Mouse (Mus musculus): ENCODE measurements at regions not wholly inside any gene's neighbourhood (a gene's known extent, or its start where the extent isn't known, plus 50 kb on each side); places are given as distances from the start of the nearest gene placed in this dataset.

DNA sequence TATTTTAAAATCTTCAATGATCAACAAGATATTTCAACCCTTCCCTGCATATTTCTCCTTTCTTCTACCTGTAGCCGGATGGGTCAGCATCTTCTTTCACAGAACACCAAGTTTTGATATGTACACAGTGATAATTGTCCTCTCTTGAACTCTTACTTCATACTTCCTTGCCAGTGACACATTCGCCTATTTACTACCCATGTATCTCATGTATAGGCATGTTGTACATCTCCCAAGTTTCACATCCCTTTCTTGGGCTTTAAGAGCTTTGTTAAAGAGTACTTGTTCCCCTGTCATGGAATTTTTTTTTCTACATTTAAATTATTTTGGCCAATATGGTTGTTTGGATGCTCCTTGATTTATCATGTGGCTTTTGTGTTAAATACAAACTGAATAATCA lies 3602.1 kb upstream of the Gm7489 start:
- TF ChIP-seq CTCF (IDR thresholded peaks at IDR 0.05; ENCODE audit: control insufficient read depth, insufficient read depth, low read length), result no peak
- no peak for TF ChIP-seq POLR2A (IDR thresholded peaks at IDR 0.05; ENCODE audit: borderline replicate concordance, control insufficient read depth, low read depth, low read length)

Measured in bone marrow, adult 2 months (tissue).